Mouse (Mus musculus): ENCODE measurements at regions not wholly inside any gene's neighbourhood (a gene's known extent, or its start where the extent isn't known, plus 50 kb on each side); places are given as distances from the start of the nearest gene placed in this dataset.
A peak's percentile ranks its signal among the peaks of the same experiment; 100 is the strongest.
"Not testable (repeated sequence)": the region's sequence is repeated elsewhere in the genome, so short reads cannot be mapped to it uniquely, and the experiment has no call there.

- DNase-seq (ENCODE audit: low read depth, low spot score): no peak
These were observed 162.6 kb upstream of the Tram1l1 start for GRCm38 (mm10) chr3:124157858-124158655.

GRCm38 (mm10) chr3:124193331-124193730, 127.3 kb upstream of the Tram1l1 start:
- DNase-seq (ENCODE audit: low read depth, low spot score): not testable (repeated sequence)

- DNase-seq (ENCODE audit: low read depth, low spot score): not testable (repeated sequence)
These were observed 120.3 kb upstream of the Tram1l1 start for GRCm38 (mm10) chr3:124200226-124200940.

GRCm38 (mm10) chr3:124217131-124217530, 103.5 kb upstream of the Tram1l1 start:
- DNase-seq (ENCODE audit: low read depth, low spot score): no peak

- peak; percentile 40 for DNase-seq (ENCODE audit: low read depth, low spot score)
These were observed 94.7 kb upstream of the Tram1l1 start for GRCm38 (mm10) chr3:124225982-124226381.

- no peak for DNase-seq (ENCODE audit: low read depth, low spot score)
These were observed 93.0 kb upstream of the Tram1l1 start for GRCm38 (mm10) chr3:124227701-124228100.

GRCm38 (mm10) chr3:124240936-124241733, 79.5 kb upstream of the Tram1l1 start:
- DNase-seq (ENCODE audit: low read depth, low spot score): no peak

GRCm38 (mm10) chr3:124241734-124242006, 79.0 kb upstream of the Tram1l1 start:
- no peak for DNase-seq (ENCODE audit: low read depth, low spot score)

GRCm38 (mm10) chr3:124262150-124262549, 58.5 kb upstream of the Tram1l1 start:
- DNase-seq (ENCODE audit: low read depth, low spot score): no peak

GRCm38 (mm10) chr3:124266821-124267220, 53.8 kb upstream of the Tram1l1 start:
- DNase-seq (ENCODE audit: low read depth, low spot score): no peak

GRCm38 (mm10) chr3:124270506-124270905, 50.1 kb upstream of the Tram1l1 start:
- DNase-seq (ENCODE audit: low read depth, low spot score): no peak
